Mouse (Mus musculus): ENCODE data around the gene Cyth3. TPM values are rescaled to one million over a fixed set of nuclear protein-coding genes. Genes with fewer than 3 reads are reported as not detected.

The Cyth3 gene
- total RNA-seq, 2 experiments from 2014 or later = 10.7 to 15.8 TPM

DNA sequence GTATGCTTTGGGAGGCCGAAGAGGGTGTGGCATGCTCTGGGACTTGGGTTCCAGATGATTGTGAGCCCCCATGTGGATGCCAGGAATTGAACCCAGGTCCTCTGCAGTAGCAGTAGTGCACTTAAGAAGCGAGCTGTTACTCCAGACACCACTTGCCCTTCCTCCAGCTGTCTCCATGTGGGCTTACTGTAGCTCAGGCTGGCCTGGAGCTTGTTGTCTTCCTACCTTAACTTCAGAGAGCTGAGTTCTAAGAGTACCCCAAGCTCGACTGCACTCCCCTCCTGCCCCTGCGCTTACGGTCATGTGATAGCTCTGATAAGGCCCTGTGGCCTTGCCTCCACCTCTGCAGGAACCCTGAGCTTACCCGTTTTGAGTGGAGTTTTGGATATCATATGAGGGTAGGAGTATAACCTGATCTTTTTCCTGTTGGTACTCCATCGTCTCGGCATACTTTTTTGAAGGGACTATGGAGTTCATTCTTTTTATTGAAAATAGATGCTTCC, 36.8 kb downstream of the Cyth3 start:
- H3K27ac ChIP-seq = no peak overlapping the region; the same call in 1 of the 2 replicates
- intact Hi-C loops (cut with DNase I) = no loop called here

DNA sequence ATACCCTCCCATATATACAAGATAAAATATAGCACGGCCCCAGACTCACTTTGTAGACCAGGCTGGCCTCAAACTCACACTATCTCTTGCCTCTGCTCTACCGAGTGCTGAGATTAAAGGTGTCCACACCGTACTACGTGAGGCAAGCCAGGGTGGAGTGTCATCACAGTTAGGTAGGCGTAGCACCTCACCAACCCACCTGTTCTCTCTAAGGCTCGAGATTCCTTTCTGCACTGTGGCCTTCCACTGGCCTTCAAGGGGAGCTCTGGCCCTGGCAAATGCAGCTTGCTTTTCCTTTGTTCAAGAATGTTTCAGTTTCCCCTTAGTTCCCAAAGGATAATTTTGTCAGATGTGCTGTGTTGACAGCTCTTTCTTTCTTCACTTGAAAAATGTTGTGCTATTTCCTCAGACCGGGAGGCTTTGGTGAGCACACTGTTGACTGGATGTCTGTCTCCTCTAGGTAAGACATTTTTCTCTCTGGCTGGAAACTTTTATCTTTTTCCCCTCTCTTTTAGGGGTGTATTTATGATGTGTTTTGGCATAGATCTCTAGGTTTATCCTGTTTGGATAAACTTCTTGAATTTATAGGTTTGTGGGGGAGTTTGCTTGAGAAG, 40.9 kb downstream of the Cyth3 start:
- DNase-seq = no peak
- no peak for TF ChIP-seq CTCF (IDR thresholded peaks at IDR 0.05)
- Histone ChIP-seq H3K27ac (peak overlapping the region; percentile 29; the same call in 1 of the 2 replicates), H3K4me3 (no peak overlapping the region)
- intact Hi-C loops (cut with DNase I) = no loop called here

More for the DNA sequence above, 36.8 kb downstream of the Cyth3 start:
- no peak for TF ChIP-seq CTCF (IDR thresholded peaks at IDR 0.05)
- no peak for DNase-seq
- no peak overlapping the region for H3K4me3 ChIP-seq

GRCm38 (mm10) chr5:143665561-143665960, 43.3 kb downstream of the Cyth3 start:
- no peak for TF ChIP-seq CTCF (IDR thresholded peaks at IDR 0.05)
- no peak overlapping the region for H3K4me3 ChIP-seq
- H3K27ac ChIP-seq = peak overlapping the region; percentile 53; the same call in 1 of the 2 replicates
- DNase-seq = no peak
- intact Hi-C loops (cut with DNase I) = no loop called here

GRCm38 (mm10) chr5:143666015-143666414, 43.8 kb downstream of the Cyth3 start:
- no peak for DNase-seq
- no peak for TF ChIP-seq CTCF (IDR thresholded peaks at IDR 0.05)
- Histone ChIP-seq H3K4me3 (no peak overlapping the region), H3K27ac (no peak overlapping the region; the same call in 1 of the 2 replicates)
- intact Hi-C loops (cut with DNase I) = no loop called here

GRCm38 (mm10) chr5:143668884-143669283, 46.6 kb downstream of the Cyth3 start:
- DNase-seq = peak; percentile 54
- H3K27ac ChIP-seq = peak overlapping the region; percentile 68
- H3K4me3 ChIP-seq = no peak overlapping the region
- intact Hi-C loops (cut with DNase I) = no loop called here
- no peak for TF ChIP-seq CTCF (IDR thresholded peaks at IDR 0.05)

DNA sequence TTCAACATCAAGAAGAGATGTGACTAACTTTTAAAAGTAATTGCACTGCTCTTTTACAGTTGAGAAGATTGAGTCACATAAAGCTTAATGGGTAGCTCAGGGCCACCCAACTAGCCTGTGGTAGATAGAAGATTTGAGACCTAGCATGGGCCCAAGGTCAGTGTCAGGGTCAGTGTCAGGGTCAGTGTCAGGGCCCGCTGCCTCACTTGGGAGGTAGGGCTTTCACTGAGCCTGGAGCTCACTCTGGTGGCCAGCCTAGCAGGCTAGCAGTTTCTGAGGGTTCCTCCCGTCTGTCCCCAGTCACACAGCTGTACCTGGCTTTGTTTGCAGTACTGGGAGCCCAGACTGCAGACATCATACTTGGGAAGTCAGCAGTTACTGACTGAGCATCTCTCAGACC, 47.1 kb downstream of the Cyth3 start:
- H3K27ac ChIP-seq = peak overlapping the region; percentile 68
- TF ChIP-seq CTCF (IDR thresholded peaks at IDR 0.05) = peak; percentile 47
- intact Hi-C loops (cut with DNase I) = no loop called here
- H3K4me3 ChIP-seq = no peak overlapping the region
- DNase-seq = no peak

GRCm38 (mm10) chr5:143669839-143670238, 47.6 kb downstream of the Cyth3 start:
- peak overlapping the region; percentile 68 for H3K27ac ChIP-seq
- DNase-seq = no peak
- intact Hi-C loops (cut with DNase I) = no loop called here
- no peak for TF ChIP-seq CTCF (IDR thresholded peaks at IDR 0.05)
- H3K4me3 ChIP-seq = no peak overlapping the region

GRCm38 (mm10) chr5:143670740-143671415, 48.6 kb downstream of the Cyth3 start:
- Histone ChIP-seq H3K27ac (peak overlapping the region; percentile 53), H3K4me3 (no peak overlapping the region)
- intact Hi-C loops (cut with DNase I) = no loop called here
- DNase-seq = no peak
- no peak for TF ChIP-seq CTCF (IDR thresholded peaks at IDR 0.05)

DNA sequence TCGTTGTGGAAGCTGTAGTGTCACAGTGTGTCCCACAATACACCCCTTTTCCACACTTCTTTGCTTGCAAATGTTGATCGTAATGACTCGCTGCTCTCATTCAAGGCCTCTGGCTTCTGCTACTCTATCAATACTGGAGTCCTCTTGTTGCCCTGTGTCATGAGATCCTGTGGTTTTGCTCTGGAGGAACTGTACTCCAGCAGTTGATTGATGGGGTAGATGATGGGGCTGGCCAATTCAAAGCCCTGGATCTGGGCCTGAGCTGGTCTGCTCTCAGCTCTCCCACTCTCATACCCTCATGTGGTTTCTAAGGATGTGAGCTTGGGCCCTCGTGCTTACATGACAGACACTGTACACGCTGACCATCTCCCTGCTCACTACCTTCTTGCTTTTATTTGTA, 52.3 kb downstream of the Cyth3 start:
- TF ChIP-seq CTCF (IDR thresholded peaks at IDR 0.05) = no peak
- no peak for DNase-seq
- Histone ChIP-seq H3K27ac (no peak overlapping the region), H3K4me3 (no peak overlapping the region)
- intact Hi-C loops (cut with DNase I) = no loop called here

GRCm38 (mm10) chr5:143676218-143676985, 54.2 kb downstream of the Cyth3 start:
- intact Hi-C loops (cut with DNase I) = no loop called here
- H3K27ac ChIP-seq = peak overlapping the region; percentile 53
- no peak for TF ChIP-seq CTCF (IDR thresholded peaks at IDR 0.05)

GRCm38 (mm10) chr5:143677363-143677762, 55.1 kb downstream of the Cyth3 start:
- no peak for TF ChIP-seq CTCF (IDR thresholded peaks at IDR 0.05)
- no peak for DNase-seq
- intact Hi-C loops (cut with DNase I) = no loop called here

More at GRCm38 (mm10) chr5:143676218-143676985, 54.2 kb downstream of the Cyth3 start:
- H3K4me3 ChIP-seq = no peak overlapping the region
- DNase-seq = no peak

GRCm38 (mm10) chr5:143678634-143679271, 56.5 kb downstream of the Cyth3 start:
- peak; percentile 12; the same call in 1 of the 2 replicates for TF ChIP-seq CTCF (IDR thresholded peaks at IDR 0.05)
- intact Hi-C loops (cut with DNase I) = no loop called here
- DNase-seq = no peak
- Histone ChIP-seq H3K27ac (peak overlapping the region; percentile 72), H3K4me3 (no peak overlapping the region)

More at GRCm38 (mm10) chr5:143677363-143677762, 55.1 kb downstream of the Cyth3 start:
- Histone ChIP-seq H3K27ac (no peak overlapping the region), H3K4me3 (no peak overlapping the region)

Data from gastrocnemius, adult 2 months (tissue).